Mouse (Mus musculus) erythroblast, embryonic 14.5 days (primary cell): Measurements from ENCODE around the gene Prmt1.

ENCODE experiments used
- GATA1 ChIP-seq: IDR thresholded peaks from 2 replicates; pipeline ENCODE4 v1.6.1; 2012; ENCODE audit warnings: low read length, inconsistent platforms, mixed read lengths
- TAL1 ChIP-seq: IDR thresholded peaks from 3 replicates; pipeline ENCODE4 v1.6.1; 2012; ENCODE audit warnings: low read length, inconsistent platforms, mixed read lengths

DNA sequence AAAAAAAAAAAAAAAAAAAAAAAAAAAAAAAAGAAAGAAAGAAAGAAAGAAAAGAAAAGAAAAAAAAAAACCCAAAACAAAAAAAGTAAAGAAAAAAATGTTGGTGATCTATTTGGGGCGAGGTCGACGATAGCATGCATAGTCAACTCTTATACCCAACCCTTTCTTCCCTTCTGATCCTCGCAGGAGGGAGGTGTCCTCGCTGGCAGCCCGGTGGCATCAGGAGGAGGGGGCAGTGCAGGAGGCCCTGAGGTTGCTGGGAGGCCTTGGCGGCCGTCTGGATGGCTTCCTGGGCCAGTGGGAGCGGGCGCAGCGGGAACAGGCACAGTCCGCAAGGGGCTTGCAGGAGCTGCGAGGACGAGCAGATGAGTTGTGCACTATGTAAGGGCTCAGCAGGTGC, 32.8 kb downstream of the Prmt1 start:
- TF ChIP-seq GATA1, result no peak
- TF ChIP-seq TAL1, result no peak
